Mouse (Mus musculus) left cerebral cortex, adult 11 months (tissue): Measurements from ENCODE around the gene Rap1a.
A peak's percentile ranks its signal among the peaks of the same experiment; 100 is the strongest.
"Not testable (repeated sequence)": the region's sequence is repeated elsewhere in the genome, so short reads cannot be mapped to it uniquely, and the experiment has no call there.

ENCODE experiments used
- DNase-seq: peaks from one replicate; pipeline ENCODE4 v3.0.0; 2022; ENCODE audit warnings: low spot score

Gene Rap1a

DNA sequence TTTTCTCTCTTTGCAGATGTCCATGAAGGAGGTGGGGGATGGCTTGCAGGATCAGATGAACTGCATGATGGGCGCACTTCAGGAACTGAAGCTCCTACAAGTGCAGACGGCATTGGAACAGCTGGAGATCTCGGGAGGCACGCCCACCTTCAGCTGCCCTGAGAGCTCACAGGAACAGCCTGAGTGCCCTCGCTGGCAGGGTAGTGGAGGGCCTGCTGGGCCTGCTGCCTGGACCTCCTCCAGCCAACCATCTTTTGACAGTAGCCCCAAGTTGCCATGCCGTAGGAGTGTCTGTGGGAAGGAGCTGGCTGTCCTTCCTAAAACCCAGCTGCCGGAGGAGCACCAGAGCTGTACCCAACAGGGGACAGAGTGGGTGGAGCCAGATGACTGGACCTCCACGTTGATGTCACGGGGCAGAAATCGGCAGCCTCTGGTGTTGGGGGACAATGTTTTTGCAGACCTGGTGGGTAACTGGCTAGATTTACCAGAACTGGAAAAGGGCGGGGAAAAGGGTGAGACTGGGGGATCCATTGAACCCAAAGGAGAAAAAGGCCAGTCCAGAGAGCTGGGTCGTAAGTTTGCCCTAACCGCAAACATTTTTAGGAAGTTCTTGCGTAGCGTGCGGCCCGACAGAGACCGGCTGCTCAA lies 84.7 kb downstream of the Rap1a start:
- DNase-seq = no peak

DNA sequence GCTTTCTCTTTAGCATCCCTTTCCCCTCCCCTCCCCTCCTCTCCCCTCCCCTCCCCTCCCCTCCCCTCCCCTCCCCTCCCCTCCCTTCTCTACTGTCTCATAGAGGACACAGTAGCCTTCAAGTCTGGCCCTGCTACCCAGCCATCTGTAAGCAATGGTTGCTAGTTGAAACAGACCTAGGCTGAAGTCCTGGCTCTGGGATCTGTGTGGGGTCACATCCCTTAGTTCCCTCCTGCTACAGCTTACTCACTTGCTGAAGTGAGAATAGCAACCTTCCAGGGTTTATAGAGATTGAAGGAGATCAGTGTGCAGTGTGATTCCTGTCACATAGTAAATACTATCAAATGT lies 86.3 kb downstream of the Rap1a start:
- no peak for DNase-seq

DNA sequence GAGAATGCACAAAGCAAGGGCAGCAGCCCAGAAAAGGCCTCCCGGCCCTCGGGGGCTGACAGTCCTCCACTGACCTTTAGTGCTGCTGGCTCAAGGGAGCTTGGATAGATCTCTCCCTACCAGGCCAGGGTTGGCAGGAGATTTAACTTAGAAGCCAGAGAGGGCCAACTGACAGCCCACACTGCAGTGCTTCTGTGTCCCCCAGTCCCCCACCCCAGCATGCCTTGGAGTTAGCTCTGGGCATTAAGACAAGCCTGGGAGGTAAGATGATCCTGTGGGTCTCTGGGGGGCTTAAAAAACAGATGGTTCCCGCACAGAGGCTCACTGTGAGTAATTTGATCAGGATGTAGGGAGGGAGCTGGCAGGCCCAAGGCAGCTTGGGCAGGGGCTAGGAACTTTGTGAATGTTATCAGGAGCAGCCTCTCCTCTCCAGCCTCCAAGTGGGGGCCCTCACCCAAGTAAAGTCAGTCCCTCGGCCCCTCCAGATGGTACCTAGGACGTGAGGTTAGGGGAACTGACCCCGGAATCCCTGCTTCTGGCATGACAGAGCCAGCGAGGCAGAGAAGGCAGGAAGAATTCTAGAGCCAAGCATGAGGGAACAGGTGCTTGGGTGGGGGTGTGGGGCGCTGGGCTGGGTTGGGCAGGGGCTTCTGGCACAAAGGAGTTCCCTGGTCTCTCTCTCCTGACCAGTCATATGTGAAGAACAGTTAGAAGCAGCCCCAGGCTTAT lies 86.9 kb downstream of the Rap1a start:
- DNase-seq = no peak

DNA sequence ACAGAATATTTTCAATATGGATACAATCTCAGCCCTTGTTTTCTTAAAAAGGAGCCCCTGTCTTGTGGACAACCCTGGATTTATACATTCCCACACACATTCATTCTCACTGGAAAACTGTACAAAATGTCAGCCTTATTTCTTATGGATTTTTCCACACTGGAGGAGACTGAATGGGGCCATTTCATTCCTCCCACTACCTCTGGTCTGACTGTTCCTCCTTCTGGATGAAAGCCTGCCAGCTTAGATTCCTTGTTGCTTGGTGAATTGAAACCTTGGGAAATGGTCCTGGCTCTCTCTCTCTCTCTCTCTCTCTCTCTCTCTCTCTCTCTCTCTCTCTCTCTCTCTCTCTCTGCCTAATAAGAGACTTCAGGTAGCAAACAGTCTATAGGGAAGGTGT lies 88.3 kb downstream of the Rap1a start:
- DNase-seq = no peak

DNA sequence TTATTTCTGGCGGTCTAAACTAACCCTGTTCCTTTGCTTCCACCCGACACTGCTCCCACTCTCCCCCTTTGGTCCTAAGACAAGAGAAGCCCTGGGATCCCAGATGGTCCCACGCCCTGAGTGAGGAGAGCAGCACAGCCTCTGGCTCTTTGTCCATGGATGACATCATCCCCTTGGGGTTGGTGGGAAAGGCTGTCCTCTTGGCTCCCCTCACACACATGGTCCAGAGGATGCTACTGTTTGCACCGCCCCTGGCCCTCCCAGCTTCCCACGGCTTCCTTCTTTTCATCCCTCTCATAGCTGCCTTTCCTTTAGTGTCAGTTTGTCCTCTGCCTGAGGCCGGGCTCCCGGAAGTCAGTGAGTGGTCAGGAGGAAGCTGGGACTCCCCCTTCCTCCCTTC lies 89.4 kb downstream of the Rap1a start:
- DNase-seq = no peak

DNA sequence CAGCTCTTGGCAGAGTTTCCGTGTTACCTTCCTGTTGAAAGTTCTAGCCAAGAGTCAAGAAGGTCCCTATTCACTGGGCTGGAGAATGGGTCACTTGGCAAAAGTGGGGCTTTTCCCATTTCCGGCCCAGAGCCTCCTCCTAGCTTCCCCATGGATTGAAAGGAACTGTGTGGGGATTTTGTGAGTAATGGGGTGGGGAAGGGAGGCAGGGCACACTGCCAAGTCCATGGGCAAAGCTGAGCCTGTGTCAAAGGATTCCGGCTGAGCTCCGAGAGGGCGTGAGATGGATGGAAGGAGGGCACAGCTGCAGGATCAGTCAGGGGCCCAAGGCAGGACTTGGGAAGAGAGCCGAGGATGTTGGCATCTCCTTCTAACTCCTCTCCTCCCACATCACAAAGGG lies 90.9 kb downstream of the Rap1a start:
- no peak for DNase-seq

DNA sequence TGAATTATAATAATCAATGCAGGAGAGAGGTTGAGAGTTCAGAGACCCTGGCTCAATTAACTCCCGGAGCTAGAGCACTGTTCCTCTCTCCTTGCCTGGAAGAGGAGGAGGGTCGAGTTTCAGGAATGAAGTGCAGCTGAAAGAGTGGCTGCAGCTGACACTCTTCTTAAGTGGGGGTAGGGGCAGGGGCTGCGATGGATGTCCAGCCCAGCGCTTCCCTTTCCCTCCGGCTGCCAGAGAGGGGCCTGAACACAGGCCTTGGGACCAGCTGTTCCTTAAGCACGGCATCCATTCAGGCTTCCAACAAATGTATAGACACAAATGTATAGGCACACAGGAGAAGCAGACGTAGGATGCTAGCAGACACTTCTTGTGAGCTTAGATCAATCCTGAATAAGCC lies 93.5 kb downstream of the Rap1a start:
- DNase-seq = no peak

DNA sequence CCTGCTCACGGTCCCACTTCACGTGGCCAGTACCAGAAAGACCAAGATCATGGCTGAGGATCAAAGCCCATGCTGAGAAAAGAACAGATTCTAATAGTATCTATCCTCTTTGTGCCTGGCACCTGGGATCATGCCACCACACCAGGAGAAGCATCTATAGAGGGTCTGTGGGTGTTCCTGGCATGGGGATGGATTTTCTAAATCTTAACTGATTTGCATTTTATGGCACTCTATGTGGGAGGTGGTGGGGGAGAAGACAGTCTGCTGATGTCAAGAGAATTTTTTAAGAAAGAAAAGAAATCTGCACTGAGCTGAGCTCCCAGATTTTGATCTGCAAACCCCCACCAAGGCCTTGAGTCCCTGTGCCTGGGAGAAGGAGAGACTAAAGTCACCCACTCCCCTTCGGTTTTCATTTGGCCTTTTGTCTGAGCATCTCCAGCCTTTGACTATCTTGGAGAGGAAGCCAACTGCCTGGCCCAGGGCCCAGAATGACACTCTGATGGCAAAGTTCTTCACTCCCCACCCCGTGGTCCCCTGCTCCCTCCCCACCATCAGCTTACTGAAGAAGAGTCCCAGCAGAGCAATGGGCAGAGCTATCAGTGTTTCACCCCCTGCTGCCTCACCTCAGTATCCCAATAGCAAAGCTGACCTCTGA lies 94.6 kb downstream of the Rap1a start:
- DNase-seq = peak; percentile 80

DNA sequence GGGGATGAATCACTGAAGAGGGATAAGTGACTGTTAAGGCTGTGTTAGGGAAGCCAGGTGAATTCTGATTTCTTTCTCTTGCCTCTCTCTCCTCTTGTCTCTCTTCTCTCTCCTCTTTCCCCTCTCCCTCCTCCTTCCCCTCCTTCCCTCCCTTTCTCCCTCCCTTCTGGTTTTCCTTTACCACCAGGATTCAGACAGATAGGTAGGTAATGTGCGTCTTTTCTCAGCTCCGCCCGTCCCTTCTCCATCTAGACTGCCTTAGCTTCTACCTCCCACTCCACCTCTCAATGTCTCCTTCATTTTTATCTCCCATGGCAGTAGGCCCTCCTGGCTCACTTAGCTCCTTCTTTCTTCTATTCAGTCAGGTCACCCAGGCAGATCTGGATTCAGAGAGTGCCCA lies 95.6 kb downstream of the Rap1a start:
- no peak for DNase-seq

DNA sequence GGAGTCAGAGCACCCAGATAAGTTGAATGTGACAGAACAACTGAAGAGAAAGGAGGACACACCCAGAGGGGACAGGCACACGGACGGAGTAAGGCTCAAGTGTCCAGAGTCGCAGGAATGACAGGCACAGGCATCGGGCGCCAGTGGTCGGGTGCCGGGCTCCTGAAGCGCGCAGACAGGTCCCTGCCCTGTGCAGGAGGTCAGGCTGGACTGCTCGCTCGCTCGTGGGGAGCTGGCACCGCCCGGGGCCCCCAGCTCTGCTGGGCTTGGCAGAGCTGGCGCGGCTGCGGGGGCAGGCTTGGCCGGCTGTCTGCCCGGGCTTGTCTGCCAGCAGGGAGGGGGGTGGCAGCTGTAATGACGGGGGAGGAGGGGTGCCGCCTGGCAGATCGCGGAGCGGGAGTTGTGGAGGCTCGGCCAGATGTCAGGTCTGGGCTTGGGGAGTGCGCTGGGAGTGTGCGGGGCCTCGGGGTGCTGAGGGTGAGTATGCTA lies 96.0 kb downstream of the Rap1a start:
- DNase-seq = peak; percentile 74

DNA sequence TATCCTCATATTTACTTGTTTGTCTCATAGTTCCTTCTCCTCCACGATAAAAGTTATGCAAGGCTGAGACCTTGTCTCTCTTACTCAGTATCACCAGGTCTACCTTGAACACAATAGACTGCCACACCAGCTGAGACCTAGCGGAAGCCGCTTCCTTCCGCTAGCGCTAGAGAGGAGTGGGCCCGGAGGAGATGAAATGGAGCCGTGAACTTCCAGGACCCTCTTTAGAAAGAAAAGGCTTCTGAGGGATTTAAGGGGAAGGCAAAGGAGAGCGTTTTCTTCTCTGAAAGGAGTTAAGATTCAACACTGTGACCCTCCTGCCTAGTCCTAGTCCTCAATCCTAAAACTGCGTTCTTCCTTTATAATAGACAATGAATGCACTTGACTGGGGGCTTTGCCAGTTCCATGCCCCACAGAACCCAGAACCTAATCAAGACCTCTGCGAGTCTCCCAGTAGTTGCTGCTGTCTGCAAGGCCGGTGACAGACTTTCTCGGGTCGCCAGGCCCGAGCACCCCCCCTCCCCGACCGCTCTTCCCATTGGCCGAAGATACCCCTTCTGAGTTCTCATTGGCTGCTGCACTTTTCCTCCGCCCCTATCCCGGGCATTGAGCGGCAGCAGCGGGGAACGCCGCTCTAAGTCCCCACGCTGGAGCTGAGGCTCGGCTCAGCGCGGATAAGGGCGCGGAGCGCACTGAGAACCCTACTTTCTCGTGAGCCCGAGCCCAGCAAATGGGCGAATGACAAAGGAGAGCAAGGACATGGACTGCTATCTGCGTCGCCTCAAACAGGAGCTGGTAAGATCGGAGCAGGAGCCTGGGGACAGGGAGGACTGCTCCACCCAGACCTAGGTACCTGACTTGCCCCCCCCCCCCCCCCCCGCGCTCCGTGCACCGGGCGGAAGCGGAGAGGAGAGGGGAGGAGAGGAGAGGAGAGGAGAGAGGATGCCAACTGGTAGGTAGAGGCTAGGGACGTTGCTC lies 96.8 kb downstream of the Rap1a start, which contains the start of gene Inka2:
Gene Inka2, plus strand, starts transcription at position 569 of the 978 bp plus-strand sequence.
- DNase-seq = peak; percentile 75

DNA sequence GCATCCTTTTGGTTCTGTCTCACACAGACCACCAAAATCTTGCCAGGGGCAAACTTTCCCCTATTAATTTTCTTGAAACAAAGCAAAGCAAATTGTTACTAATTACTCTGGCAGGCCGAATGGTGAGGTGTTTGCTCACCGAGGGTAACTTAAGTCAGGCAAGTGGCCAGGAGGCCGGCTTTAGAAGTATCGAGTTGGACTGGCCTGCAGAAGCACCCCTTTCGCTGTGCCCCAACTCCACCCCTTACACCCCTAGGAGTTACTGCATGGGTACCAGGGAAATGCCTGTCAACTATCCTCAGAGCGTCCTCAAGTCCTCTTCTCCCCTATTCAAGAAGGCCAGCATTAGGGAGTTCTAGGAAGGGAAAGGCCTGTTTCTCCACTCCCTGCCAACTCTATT lies 97.6 kb downstream of the Rap1a start:
- no peak for DNase-seq

DNA sequence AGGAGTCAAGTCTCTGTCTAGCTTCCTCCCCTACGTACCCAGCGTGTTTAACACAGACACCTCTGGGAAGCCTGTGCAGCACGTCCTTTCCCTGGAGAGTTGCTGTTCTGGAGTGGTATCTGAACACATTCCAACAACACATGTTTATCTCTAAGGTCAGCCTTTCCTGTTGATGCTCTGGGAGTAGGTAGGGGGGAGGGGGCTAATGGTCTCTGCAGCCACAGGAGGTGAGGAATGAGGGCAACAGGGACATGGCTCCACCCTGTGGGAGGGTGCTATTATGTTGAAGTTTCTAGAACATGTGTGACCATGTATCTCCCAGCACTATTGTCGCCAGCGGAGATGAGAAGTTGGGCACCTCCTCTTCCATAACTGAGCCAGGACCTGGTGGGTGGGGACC lies 99.7 kb downstream of the Rap1a start:
- no peak for DNase-seq

DNA sequence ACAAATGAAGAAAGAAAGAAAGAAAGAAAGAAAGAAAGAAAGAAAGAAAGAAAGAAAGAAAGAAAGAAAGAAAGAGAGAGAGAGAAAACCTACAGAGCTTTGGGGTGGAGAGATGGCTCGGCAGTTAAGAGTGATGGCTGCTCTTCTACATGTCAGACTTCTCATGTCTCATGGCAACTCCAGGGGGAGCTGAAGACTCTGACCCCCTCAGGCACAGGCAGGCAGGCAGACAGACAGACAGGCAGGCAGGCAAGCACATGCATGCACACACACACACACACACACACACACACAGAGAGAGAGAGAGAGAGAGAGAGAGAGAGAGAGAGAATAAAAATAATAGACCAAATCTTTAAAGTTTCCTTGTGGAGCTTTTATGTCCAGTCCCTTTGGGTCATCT lies 100.3 kb downstream of the Rap1a start:
- DNase-seq = not testable (repeated sequence)

DNA sequence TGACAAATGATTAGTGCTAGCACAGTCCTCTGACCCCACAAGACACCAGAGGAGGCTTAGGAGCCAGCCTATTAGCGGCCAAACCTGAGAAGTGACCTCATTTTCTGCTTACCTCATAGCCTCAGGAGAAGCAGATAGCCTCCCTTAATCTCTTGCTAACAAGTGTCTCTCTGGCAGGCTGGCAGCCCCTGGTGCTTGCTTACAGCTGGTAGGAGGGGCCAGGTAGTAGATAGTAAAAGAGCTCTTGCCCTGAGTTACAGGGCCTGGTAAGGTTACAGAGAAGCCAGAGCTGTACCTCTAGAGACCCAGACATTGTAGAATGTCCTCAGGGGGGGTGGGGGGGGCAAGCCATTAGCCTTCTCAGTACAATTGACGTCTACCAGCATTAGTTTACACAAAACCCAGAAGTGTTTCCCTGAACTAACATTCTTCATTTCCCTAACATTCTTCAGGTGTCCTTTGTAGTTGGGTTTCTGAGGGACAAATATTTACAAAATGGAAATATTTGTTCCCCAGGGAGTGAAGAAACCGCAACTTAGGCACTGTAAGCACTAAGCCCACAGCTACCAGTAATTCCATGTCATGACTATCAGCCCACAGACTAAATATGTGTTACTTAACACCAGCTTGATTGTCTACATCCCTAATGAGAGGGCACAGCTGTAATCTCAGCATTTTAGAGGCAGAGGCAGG lies 101.7 kb downstream of the Rap1a start:
- no peak for DNase-seq

DNA sequence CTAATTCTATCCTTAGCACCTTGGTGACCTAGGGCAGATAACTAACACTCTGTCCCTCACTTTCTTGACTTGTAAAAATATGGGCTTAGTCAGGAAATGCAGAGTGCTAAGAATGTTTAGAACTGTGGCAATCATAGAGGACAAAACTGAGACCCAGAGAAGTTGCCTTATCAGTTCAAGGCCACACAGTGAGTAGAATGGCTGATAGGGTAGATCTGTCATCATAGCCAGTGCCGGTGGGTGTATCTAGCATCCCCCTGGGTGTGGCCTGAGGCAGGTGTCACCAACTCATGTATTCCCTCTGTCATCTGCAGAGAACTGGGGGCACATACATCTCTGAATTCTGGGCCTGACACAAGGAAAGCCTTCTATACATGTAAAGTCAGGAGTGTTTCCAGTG lies 102.8 kb downstream of the Rap1a start:
- DNase-seq = no peak

DNA sequence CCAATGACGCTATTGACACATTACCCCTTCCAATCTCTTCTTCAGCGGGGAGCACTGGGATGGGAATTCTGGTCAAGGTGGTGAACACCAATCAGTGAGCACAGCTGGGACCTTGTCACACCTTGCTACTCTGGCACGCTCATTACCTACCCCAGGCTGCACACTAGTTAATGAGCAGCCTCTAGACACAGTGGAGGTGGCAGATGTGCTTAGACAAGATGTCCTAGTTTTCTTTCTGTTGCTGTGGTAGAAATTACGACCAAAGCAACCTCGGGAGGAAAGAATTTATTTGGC lies 104.0 kb downstream of the Rap1a start:
- no peak for DNase-seq

DNA sequence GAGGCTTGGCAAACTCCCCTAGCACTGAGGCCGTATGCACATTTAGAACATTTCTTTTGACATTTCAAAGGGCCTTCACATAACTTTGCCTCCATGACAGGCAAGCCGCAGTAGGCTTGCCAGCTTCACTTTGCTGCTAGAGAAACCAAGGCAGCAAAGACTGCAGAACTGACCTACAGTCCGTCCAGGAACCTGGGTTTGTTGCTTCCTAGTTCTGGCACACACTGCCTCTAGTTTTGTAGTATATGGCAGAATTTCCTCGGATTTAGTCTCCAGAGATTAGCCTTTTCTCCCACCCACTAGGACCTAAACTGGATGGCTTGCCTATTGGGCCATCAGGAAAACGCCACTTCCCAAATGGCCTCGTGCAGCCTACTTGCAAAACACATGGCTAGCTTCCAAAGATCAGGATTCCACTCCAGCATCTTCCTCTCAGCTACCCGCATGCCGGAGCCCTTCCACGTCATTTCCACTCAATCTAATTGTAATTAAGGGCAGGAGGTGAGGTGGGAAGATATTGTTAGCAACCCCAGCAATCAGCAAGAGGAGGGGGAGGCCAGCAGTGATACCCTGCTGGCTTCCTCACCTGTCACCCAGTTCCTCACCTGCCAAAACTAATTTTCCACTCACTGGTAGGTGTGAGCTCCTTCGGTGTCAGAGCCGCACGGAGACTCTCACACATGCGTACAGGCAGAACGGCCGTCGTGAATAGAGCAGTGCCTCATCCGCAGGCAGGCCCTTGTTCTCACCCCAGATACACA lies 104.6 kb downstream of the Rap1a start:
- no peak for DNase-seq

DNA sequence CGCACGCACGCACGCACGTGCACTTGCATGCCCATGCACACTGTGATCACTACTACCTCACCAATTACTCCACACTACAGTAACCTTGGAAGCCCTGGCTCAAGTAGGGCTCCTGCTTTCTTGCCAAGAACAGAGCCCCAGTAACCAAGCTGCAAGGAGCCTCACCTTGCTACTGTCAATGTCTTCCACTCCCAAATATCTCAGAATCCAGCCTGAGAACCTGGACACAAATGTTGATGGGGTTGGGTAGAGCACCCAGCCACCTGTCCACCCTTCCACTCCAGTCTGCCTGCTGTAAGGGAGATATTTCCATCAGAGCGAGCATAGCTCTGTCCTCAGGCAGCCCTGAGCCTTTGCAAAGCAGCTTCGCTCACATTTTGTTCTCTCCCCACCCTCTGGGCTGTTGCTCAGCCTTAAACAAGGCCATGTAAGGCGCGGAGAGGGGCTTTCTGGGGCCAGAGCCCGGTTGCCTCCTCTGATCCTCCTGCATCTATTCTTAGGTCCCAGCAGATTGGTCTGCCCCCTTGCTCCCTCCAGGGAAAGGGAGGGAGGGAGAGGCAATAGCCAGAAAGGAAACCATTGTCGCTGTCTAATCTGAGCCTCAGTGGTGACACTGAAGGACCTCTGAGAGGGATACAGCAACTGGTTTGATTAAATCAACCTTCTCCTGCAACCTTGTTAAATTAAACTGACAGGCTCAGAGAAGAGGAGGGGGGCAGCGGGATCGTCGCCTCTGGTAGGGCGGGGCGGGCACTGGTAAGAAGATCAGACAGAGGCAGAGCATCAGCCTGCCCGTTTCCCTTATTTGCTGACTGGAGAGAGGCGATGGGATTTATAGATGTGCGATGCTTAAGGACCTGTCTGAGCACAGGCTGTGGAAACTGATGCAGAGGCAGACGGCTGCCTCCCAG lies 105.4 kb downstream of the Rap1a start:
- DNase-seq = no peak
